Mouse (Mus musculus): ENCODE data around the gene Cby3.

- TF ChIP-seq CTCF (IDR thresholded peaks at IDR 0.05) = no peak
- TF ChIP-seq EP300 (IDR thresholded peaks at IDR 0.05) = no peak
Observed at GRCm38 (mm10) chr11:50387697-50388096, 33.4 kb downstream of the Cby3 start.
